Mouse (Mus musculus) embryonic facial prominence, embryonic 15.5 days (tissue): ENCODE data around the gene Caly. TPM values are rescaled to one million over a fixed set of nuclear protein-coding genes. Genes with fewer than 3 reads are reported as not detected.

Experiments
- ATAC-seq: fragments of 200-750 bp; cut with Nextera tagmentation; 2 replicates; pipeline ENCODE4 v1.8.0; 2017; ENCODE audit warnings: low read depth, moderate TSS enrichment; ENCODE audit not compliant: insufficient number of reproducible peaks, low FRiP score, low TSS enrichment
- H3K27ac ChIP-seq: fragments of 300-500 bp; sonication (generic); replicated peaks from 2 replicates; pipeline ENCODE4 v1.5.1; 2015; ENCODE audit warnings: mild to moderate bottlenecking, inconsistent platforms
- H3K27me3 ChIP-seq: fragments of 300-500 bp; sonication (generic); 2 replicates; pipeline ENCODE4 v1.6.1; 2015; ENCODE audit warnings: inconsistent platforms
- H3K36me3 ChIP-seq: fragments of 300-500 bp; sonication (generic); 2 replicates; pipeline ENCODE4 v1.6.1; 2015; ENCODE audit warnings: mild to moderate bottlenecking, inconsistent platforms
- H3K4me1 ChIP-seq: fragments of 300-500 bp; sonication (generic); 2 replicates; pipeline ENCODE4 v1.6.1; 2015; ENCODE audit warnings: inconsistent platforms
- H3K4me2 ChIP-seq: fragments of 300-500 bp; sonication (generic); replicated peaks from 2 replicates; pipeline ENCODE4 v1.6.1; 2015; ENCODE audit warnings: mild to moderate bottlenecking, inconsistent platforms
- H3K4me3 ChIP-seq: fragments of 300-500 bp; sonication (generic); replicated peaks from 2 replicates; pipeline ENCODE4 v1.5.1; 2015; ENCODE audit warnings: mild to moderate bottlenecking, inconsistent platforms
- H3K9ac ChIP-seq: fragments of 300-500 bp; sonication (generic); 2 replicates; pipeline ENCODE4 v1.6.1; 2015; ENCODE audit warnings: inconsistent platforms
- H3K9me3 ChIP-seq: fragments of 300-500 bp; sonication (generic); replicated peaks from 2 replicates; pipeline ENCODE4 v1.6.1; 2016; ENCODE audit warnings: inconsistent platforms
- WGBS: fragments of 180-500 bp; shearing (Covaris S2); methylation state at CpG from one replicate; pipeline ENCODE4 v1.1.7; 2015; 5-methylcytosine and 5-hydroxymethylcytosine counted together
- polyA plus RNA-seq: library from polyadenylated mRNA; unstranded; fragments of >200 nt; fragmentation: Nextera tagmentation; extraction: Ambion mirVana; gene quantifications from 2 replicates; pipeline ENCODE4 v1.2.1, GENCODE M21; 2015

Gene Caly
- polyA plus RNA-seq, 1 experiment from 2014 or later, result 3.7 TPM

GRCm38 (mm10) chr7:140115583-140116328, 33.4 kb upstream of the Caly start, which contains the start of gene Paox:
TSS of gene Paox (plus strand) at chr7:140115799.
- H3K27me3 ChIP-seq, result no peaks in the 10 kb centered on the region
- 1% methylated on average over 23 of the region's 23 CpGs for WGBS

GRCm38 (mm10) chr7:140111943-140112342, 29.6 kb upstream of the Caly start:
- Histone ChIP-seq H3K4me1 (no peaks in the 10 kb centered on the region), H3K4me3 (no peak overlapping the region), H3K27ac (no peak overlapping the region), H3K9me3 (no peaks in the 10 kb centered on the region), H3K4me2 (no peak overlapping the region), H3K9ac (no peak overlapping the region), H3K27me3 (no peaks in the 10 kb centered on the region), H3K36me3 (peaks cover 58% of the 10 kb centered on the region)
- WGBS, result 61% methylated on average over 3 of the region's 3 CpGs
- ATAC-seq, result peak; percentile 49; the same call in 1 of the 2 replicates

More at GRCm38 (mm10) chr7:140115583-140116328, 33.4 kb upstream of the Caly start, which contains the start of gene Paox:
- Histone ChIP-seq H3K4me3 (peak within 1 kb of the TSS; percentile 78), H3K27ac (peak within 1 kb of the TSS; percentile 91), H3K9ac (peak within 1 kb of the TSS; percentile 72), H3K4me2 (peak within 1 kb of the TSS; percentile 82), H3K9me3 (no peaks in the 10 kb centered on the region), H3K4me1 (no peaks in the 10 kb centered on the region), H3K36me3 (peaks cover 21% of the 10 kb centered on the region)
- peak; percentile 70 for ATAC-seq

- no peak for ATAC-seq
- no peak overlapping the region for H3K4me2 ChIP-seq
- H3K27ac ChIP-seq, result no peak overlapping the region
- H3K9ac ChIP-seq, result no peak overlapping the region
- no peaks in the 10 kb centered on the region for H3K9me3 ChIP-seq
- H3K4me3 ChIP-seq, result no peak overlapping the region
- H3K27me3 ChIP-seq, result no peaks in the 10 kb centered on the region
- peaks cover 12% of the 10 kb centered on the region for H3K4me1 ChIP-seq
- WGBS, result 72% methylated on average over 4 of the region's 4 CpGs
- peaks cover 36% of the 10 kb centered on the region for H3K36me3 ChIP-seq
These were observed 21.7 kb upstream of the Caly start for GRCm38 (mm10) chr7:140104009-140104408.

- ATAC-seq, result peak; percentile 86
- Histone ChIP-seq H3K4me2 (peak within 1 kb of the TSS; percentile 78), H3K27ac (no peak within 1 kb of the TSS), H3K4me3 (peak within 1 kb of the TSS; percentile 49), H3K9ac (peak within 1 kb of the TSS; percentile 35; the same call in 1 of the 2 replicates), H3K4me1 (peaks cover 12% of the 10 kb centered on the region), H3K27me3 (no peaks in the 10 kb centered on the region), H3K36me3 (peaks cover 19% of the 10 kb centered on the region), H3K9me3 (no peaks in the 10 kb centered on the region)
- WGBS, result 2% methylated on average over 30 of the region's 30 CpGs
These were observed 19.9 kb upstream of the Caly start, which contains the start of gene Fuom for GRCm38 (mm10) chr7:140101993-140102860. TSS of gene Fuom (minus strand) at chr7:140102441.

- Histone ChIP-seq H3K27me3 (no peaks in the 10 kb centered on the region), H3K27ac (no peak overlapping the region), H3K4me1 (peaks cover 12% of the 10 kb centered on the region), H3K9me3 (no peaks in the 10 kb centered on the region), H3K36me3 (peaks cover 14% of the 10 kb centered on the region), H3K4me3 (peak overlapping the region; percentile 49), H3K4me2 (peak overlapping the region; percentile 78), H3K9ac (no peak overlapping the region)
- 70% methylated on average over 10 of the region's 10 CpGs for WGBS
- ATAC-seq, result no peak
These were observed 19.1 kb upstream of the Caly start for GRCm38 (mm10) chr7:140101498-140101897.

- Histone ChIP-seq H3K4me1 (peaks cover 12% of the 10 kb centered on the region), H3K9me3 (no peaks in the 10 kb centered on the region), H3K9ac (no peak overlapping the region), H3K27ac (no peak overlapping the region), H3K27me3 (no peaks in the 10 kb centered on the region), H3K36me3 (no peaks in the 10 kb centered on the region), H3K4me2 (no peak overlapping the region), H3K4me3 (no peak overlapping the region)
- WGBS, result 96% methylated on average over 1 of the region's 1 CpGs
- no peak for ATAC-seq
These were observed 16.1 kb upstream of the Caly start for GRCm38 (mm10) chr7:140098466-140098865.

GRCm38 (mm10) chr7:140096055-140096454, 13.7 kb upstream of the Caly start:
- Histone ChIP-seq H3K27me3 (no peaks in the 10 kb centered on the region), H3K9ac (no peak overlapping the region), H3K27ac (no peak overlapping the region), H3K36me3 (no peaks in the 10 kb centered on the region), H3K9me3 (no peaks in the 10 kb centered on the region), H3K4me3 (no peak overlapping the region), H3K4me1 (no peaks in the 10 kb centered on the region), H3K4me2 (no peak overlapping the region)
- ATAC-seq, result no peak

- Histone ChIP-seq H3K27ac (no peak overlapping the region), H3K9ac (no peak overlapping the region), H3K36me3 (no peaks in the 10 kb centered on the region), H3K4me3 (no peak overlapping the region), H3K9me3 (no peaks in the 10 kb centered on the region), H3K4me2 (no peak overlapping the region), H3K27me3 (no peaks in the 10 kb centered on the region), H3K4me1 (no peaks in the 10 kb centered on the region)
- no peak for ATAC-seq
- WGBS, result 56% methylated on average over 1 of the region's 1 CpGs
These were observed 13.2 kb upstream of the Caly start for GRCm38 (mm10) chr7:140095556-140095955.

- WGBS, result 51% methylated on average over 5 of the region's 5 CpGs
- Histone ChIP-seq H3K4me3 (no peak overlapping the region), H3K4me1 (no peaks in the 10 kb centered on the region), H3K27me3 (no peaks in the 10 kb centered on the region), H3K36me3 (no peaks in the 10 kb centered on the region), H3K4me2 (no peak overlapping the region), H3K27ac (no peak overlapping the region), H3K9me3 (no peaks in the 10 kb centered on the region), H3K9ac (no peak overlapping the region)
- no peak for ATAC-seq
These were observed 12.6 kb upstream of the Caly start for GRCm38 (mm10) chr7:140094954-140095353.

- Histone ChIP-seq H3K27me3 (no peaks in the 10 kb centered on the region), H3K9ac (no peak within 1 kb of the TSS), H3K4me1 (no peaks in the 10 kb centered on the region), H3K9me3 (no peaks in the 10 kb centered on the region), H3K4me2 (no peak within 1 kb of the TSS), H3K27ac (no peak within 1 kb of the TSS), H3K4me3 (no peak within 1 kb of the TSS), H3K36me3 (no peaks in the 10 kb centered on the region)
- ATAC-seq, result no peak
- 71% methylated on average over 5 of the region's 5 CpGs for WGBS
These were observed 10.7 kb upstream of the Caly start, which contains the start of gene Prap1 for GRCm38 (mm10) chr7:140092924-140093528. TSS of gene Prap1 (plus strand) at chr7:140093395.

GRCm38 (mm10) chr7:140090601-140091000, 8.3 kb upstream of the Caly start:
- Histone ChIP-seq H3K9ac (no peak overlapping the region), H3K4me3 (no peak overlapping the region), H3K9me3 (no peaks in the 10 kb centered on the region), H3K27me3 (no peaks in the 10 kb centered on the region), H3K4me2 (no peak overlapping the region), H3K36me3 (no peaks in the 10 kb centered on the region), H3K27ac (no peak overlapping the region), H3K4me1 (no peaks in the 10 kb centered on the region)
- no peak for ATAC-seq
- 64% methylated on average over 10 of the region's 10 CpGs for whole genome bisulfite sequencing
